Mouse (Mus musculus) thymus, adult 2 months (tissue): ENCODE data around the gene Mindy4. TPM values are rescaled to one million over a fixed set of nuclear protein-coding genes. Genes with fewer than 3 reads are reported as not detected.

ENCODE experiments used
- DNase-seq: peaks from one replicate; pipeline ENCODE4 v3.0.0; 2021
- H3K27ac ChIP-seq: fragments of 200-500 bp; 2 replicates; pipeline ENCODE4 v1.5.1; 2012; ENCODE audit warnings: low read length, control low read depth; ENCODE audit not compliant: control insufficient read depth, insufficient read depth
- H3K27me3 ChIP-seq: fragments of 200-500 bp; 2 replicates; pipeline ENCODE4 v1.6.1; 2012; ENCODE audit warnings: mild to moderate bottlenecking, low read length, moderate library complexity, mixed read lengths; ENCODE audit not compliant: control insufficient read depth, insufficient read depth
- H3K36me3 ChIP-seq: fragments of 200-500 bp; 2 replicates; pipeline ENCODE4 v1.6.1; 2012; ENCODE audit warnings: mild to moderate bottlenecking, low read length, moderate library complexity; ENCODE audit not compliant: control insufficient read depth, insufficient read depth
- H3K4me1 ChIP-seq: fragments of 200-500 bp; replicated peaks from 2 replicates; pipeline ENCODE4 v1.6.1; 2012; ENCODE audit warnings: low read length; ENCODE audit not compliant: control insufficient read depth, insufficient read depth
- H3K4me3 ChIP-seq: fragments of 200-500 bp; 2 replicates; pipeline ENCODE4 v1.5.1; 2012; ENCODE audit warnings: mild to moderate bottlenecking, low read length, control low read depth, moderate library complexity; ENCODE audit not compliant: control insufficient read depth, insufficient read depth
- CTCF ChIP-seq: fragments of 200-500 bp; IDR thresholded peaks from 2 replicates; pipeline ENCODE4 v1.5.1; 2012; ENCODE audit warnings: mild to moderate bottlenecking, control low read depth, low read length, moderate library complexity, borderline replicate concordance; ENCODE audit not compliant: control insufficient read depth, poor library complexity, insufficient read depth; ENCODE audit errors: extremely low read depth
- POLR2A ChIP-seq: fragments of 200-500 bp; IDR thresholded peaks from 2 replicates; pipeline ENCODE4 v1.6.1; 2012; ENCODE audit warnings: mild to moderate bottlenecking, low read length, control low read depth, moderate library complexity; ENCODE audit not compliant: control insufficient read depth, poor library complexity, insufficient read depth; ENCODE audit errors: extremely low read depth
- WGBS: fragments of 180-500 bp; shearing (Covaris S2); methylation state at CpG from one replicate; pipeline ENCODE4 v1.1.7; 2018; 5-methylcytosine and 5-hydroxymethylcytosine counted together
- polyA plus RNA-seq: library from polyadenylated mRNA; depleted of rRNA; stranded (reverse); fragments of >200 nt; gene quantifications from 2 replicates; pipeline ENCODE4 v1.2.3, GENCODE M21; 2012

Mindy4 gene
- polyA plus RNA-seq, 1 experiment: 9.2 TPM

DNA sequence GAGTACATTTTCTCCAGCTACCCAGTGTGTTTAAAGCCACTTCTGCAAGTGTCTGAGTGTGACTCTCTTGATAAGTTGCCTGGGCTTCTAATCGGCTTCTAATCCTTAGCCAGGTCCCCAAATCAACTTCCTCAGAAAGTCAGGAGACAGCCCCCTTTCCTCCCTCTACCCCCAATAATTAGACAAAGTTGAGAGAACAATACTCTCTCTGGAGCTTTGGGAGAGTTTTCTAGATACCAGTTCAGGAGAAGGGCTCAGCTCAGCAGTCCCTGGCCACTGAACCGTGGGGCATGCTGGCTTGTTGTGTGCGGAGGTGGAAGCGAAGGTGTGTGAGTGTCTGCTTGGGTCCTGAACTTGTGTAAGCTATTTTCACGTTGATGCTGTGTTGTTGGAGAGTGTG lies 134.1 kb downstream of the Mindy4 start:
- no peak overlapping the region for H3K27ac ChIP-seq
- no peak overlapping the region for H3K4me3 ChIP-seq
- H3K4me1 ChIP-seq: no peaks in the 10 kb centered on the region
- WGBS: 91% methylated on average over 5 of the region's 5 CpGs
- H3K27me3 ChIP-seq: no peaks in the 10 kb centered on the region
- no peaks in the 10 kb centered on the region for H3K36me3 ChIP-seq
- DNase-seq: no peak
- no peak for TF ChIP-seq CTCF
- no peak for TF ChIP-seq POLR2A

- DNase-seq: no peak
- no peaks in the 10 kb centered on the region for H3K36me3 ChIP-seq
- 96% methylated on average over 6 of the region's 6 CpGs for WGBS
- H3K27me3 ChIP-seq: no peaks in the 10 kb centered on the region
- no peaks in the 10 kb centered on the region for H3K4me1 ChIP-seq
- no peak overlapping the region for H3K27ac ChIP-seq
- TF ChIP-seq POLR2A (no peak), CTCF (no peak)
- no peak overlapping the region for H3K4me3 ChIP-seq
Measured at GRCm38 (mm10) chr6:55338077-55338476, 134.9 kb downstream of the Mindy4 start.

DNA sequence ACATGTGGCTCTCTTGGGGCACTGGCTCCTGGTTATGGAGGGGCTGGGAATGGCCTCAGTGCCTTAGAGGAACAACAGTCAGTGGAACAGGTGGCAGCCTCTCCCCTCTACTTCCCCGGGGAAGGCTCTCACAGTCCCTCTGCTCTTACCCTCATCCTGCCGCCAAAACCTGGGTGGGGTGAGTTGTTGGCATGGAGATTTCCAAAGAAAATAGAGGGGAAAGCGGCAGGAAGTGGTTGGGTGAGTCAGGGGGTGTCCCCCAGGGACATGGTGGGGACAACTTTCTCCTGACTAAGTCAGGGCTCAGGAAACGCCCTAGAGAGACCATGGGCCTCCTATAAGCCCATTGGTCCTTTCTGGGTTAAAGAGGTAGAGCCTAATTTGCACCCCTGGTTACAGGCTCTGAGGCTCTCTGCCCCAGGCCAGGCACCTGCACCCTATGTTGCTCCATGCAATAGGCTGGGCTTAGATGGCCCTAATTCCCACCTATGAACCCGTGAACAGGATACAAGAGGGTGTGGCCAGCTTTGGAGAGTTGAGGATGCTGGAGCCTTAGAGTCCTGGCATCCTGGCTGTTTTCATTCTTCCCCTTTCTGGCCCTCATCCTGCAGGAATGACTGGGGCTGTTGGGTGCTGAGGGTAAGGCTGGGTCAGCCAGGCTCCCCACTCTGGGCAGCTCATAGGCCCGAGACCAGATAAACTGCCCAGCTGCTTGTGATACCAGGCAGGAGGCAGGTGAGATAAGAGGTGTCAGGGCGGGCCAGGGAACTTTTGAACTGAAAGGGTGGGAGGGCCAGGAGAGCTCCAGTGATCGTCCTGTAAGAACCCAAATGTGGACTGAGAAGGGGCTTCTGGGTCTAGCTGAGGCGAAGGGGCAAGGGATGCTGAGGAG lies 136.0 kb downstream of the Mindy4 start:
- 74% methylated on average over 9 of the region's 9 CpGs for WGBS
- no peak overlapping the region for H3K27ac ChIP-seq

DNA sequence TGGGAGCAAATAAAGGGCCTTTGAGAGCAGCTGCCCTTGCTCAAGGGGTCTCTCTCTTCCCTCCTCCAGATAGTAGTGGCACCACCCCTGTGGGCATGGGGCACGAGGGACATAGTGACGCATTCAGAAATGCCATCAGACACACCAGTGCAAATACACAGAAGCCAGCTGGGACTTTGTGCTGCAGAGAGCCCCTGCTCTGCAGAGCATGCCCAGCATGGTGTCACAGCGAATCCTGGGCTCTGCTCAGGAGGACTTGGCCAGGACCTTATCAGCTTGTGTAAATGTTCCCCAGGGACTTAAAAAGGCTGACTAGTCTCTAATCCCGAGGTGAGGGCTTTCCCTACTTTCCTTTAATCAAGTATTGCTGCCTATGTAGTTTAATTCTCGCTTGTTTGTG lies 138.5 kb downstream of the Mindy4 start:
- 89% methylated on average over 5 of the region's 5 CpGs for WGBS
- DNase-seq: no peak
- Histone ChIP-seq H3K27me3 (no peaks in the 10 kb centered on the region), H3K36me3 (no peaks in the 10 kb centered on the region), H3K27ac (no peak overlapping the region), H3K4me1 (no peaks in the 10 kb centered on the region), H3K4me3 (no peak overlapping the region)
- TF ChIP-seq POLR2A (no peak), CTCF (no peak)

More for the DNA sequence above, 136.0 kb downstream of the Mindy4 start:
- no peak overlapping the region for H3K4me3 ChIP-seq
- no peaks in the 10 kb centered on the region for H3K36me3 ChIP-seq
- no peak for DNase-seq
- H3K4me1 ChIP-seq: no peaks in the 10 kb centered on the region
- TF ChIP-seq POLR2A: no peak
- no peak for TF ChIP-seq CTCF
- no peaks in the 10 kb centered on the region for H3K27me3 ChIP-seq

DNA sequence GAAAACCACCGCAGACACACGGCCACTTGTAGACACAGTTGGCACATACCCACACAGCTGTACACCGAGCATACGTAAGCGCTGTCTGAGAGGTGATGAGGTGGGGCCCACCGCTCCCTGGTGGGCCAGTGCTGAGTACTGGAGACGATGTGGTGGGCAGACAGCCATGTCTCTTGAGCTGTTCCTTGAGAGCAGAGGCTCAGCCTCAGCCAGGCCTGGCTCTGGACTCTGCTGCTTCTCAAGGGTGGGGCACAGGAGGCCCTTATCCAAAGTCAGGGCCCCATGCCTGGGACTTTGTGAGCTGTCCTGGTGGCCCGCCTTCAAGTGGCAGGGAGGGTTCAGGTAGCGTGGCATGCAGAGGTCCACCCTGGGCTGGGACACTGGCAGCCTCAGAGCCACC lies 139.1 kb downstream of the Mindy4 start:
- no peak overlapping the region for H3K4me3 ChIP-seq
- H3K4me1 ChIP-seq: no peaks in the 10 kb centered on the region
- no peak for DNase-seq
- 88% methylated on average over 9 of the region's 9 CpGs for WGBS
- no peaks in the 10 kb centered on the region for H3K36me3 ChIP-seq
- TF ChIP-seq CTCF (no peak), POLR2A (no peak)
- H3K27me3 ChIP-seq: no peaks in the 10 kb centered on the region
- H3K27ac ChIP-seq: no peak overlapping the region

GRCm38 (mm10) chr6:55343446-55343845 lies 140.3 kb downstream of the Mindy4 start:
- WGBS: 97% methylated on average over 10 of the region's 10 CpGs
- Histone ChIP-seq H3K4me1 (no peaks in the 10 kb centered on the region), H3K27ac (no peak overlapping the region), H3K36me3 (no peaks in the 10 kb centered on the region), H3K27me3 (no peaks in the 10 kb centered on the region), H3K4me3 (no peak overlapping the region)
- DNase-seq: no peak
- TF ChIP-seq POLR2A: no peak

- Histone ChIP-seq H3K36me3 (no peaks in the 10 kb centered on the region), H3K27me3 (no peaks in the 10 kb centered on the region), H3K4me1 (no peaks in the 10 kb centered on the region), H3K27ac (no peak overlapping the region), H3K4me3 (no peak overlapping the region)
- 89% methylated on average over 9 of the region's 9 CpGs for WGBS
- TF ChIP-seq CTCF (no peak), POLR2A (no peak)
- DNase-seq: no peak
Measured at GRCm38 (mm10) chr6:55344291-55345016, 141.3 kb downstream of the Mindy4 start.
